Mouse (Mus musculus): ENCODE results near the gene Uba3. TPM values are rescaled to one million over a fixed set of nuclear protein-coding genes. Genes with fewer than 3 reads are reported as not detected.
A peak's percentile ranks its signal among the peaks of the same experiment; 100 is the strongest.

Uba3 gene
- polyA plus RNA-seq, 1 experiment from 2014 or later, result 96.5 TPM

DNA sequence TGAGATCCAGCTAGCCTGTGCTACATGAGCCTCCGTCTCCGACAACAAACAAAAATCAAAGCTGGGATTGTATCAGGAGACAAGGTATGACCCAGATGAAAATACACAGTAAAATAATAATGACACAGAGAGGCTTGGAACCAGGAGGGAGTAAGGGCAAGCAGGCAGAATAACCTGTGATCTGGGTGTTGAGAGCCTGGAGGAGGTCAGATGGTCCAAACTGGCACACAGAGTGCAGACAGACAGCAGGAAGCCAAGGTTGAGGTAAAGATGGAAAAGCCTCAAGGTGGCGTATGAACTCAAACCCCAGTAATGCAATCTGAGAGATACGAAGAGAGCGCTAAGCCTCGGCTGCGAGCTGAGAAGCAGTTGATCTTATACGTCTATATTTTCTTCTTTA lies 19.1 kb upstream of the Uba3 start:
- Histone ChIP-seq H3K4me2 (replicated peaks) (no peak overlapping the region), H3K4me1 (peaks cover 12% of the 10 kb centered on the region), H3K9me3 (no peaks in the 10 kb centered on the region), H3K9ac (no peak overlapping the region), H3K27me3 (replicated peaks) (no peaks in the 10 kb centered on the region), H3K27ac (no peak overlapping the region), H3K36me3 (peaks cover under 1% of the 10 kb centered on the region; the same call in 1 of the 2 replicates), H3K4me3 (no peak overlapping the region)
- 96% methylated on average over 8 of the region's 8 CpGs for WGBS
- no peak for ATAC-seq (ENCODE audit: low FRiP score, low read depth)

DNA sequence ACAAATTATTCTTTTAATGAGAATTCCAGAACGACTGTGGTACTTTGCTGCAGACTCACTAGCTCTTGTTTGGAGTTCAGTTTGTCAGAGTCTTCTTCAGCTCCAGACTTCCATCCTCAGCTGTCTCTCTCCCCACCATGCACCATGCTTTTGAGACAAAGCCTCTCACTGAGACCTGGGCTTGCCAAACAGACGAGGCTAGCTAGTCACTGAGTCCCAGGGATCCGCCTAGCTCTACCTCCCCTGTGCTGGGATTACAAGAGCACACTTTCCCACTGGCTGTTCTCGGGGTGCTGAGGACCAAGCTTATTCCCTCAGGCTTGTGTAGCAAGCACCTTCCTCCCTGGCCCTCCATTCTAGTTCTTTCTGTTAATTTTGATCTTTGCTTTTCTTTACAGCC lies 18.1 kb upstream of the Uba3 start:
- H3K9me3 ChIP-seq, result no peaks in the 10 kb centered on the region
- H3K4me1 ChIP-seq, result peaks cover 12% of the 10 kb centered on the region
- no peaks in the 10 kb centered on the region for H3K27me3 ChIP-seq (replicated peaks)
- ATAC-seq (ENCODE audit: low FRiP score, low read depth), result no peak
- H3K36me3 ChIP-seq, result no peaks in the 10 kb centered on the region; the same call in 1 of the 2 replicates
- WGBS, result 73% methylated on average over 4 of the region's 4 CpGs
- H3K4me2 ChIP-seq (replicated peaks), result no peak overlapping the region
- H3K9ac ChIP-seq, result no peak overlapping the region
- H3K27ac ChIP-seq, result no peak overlapping the region
- no peak overlapping the region for H3K4me3 ChIP-seq

DNA sequence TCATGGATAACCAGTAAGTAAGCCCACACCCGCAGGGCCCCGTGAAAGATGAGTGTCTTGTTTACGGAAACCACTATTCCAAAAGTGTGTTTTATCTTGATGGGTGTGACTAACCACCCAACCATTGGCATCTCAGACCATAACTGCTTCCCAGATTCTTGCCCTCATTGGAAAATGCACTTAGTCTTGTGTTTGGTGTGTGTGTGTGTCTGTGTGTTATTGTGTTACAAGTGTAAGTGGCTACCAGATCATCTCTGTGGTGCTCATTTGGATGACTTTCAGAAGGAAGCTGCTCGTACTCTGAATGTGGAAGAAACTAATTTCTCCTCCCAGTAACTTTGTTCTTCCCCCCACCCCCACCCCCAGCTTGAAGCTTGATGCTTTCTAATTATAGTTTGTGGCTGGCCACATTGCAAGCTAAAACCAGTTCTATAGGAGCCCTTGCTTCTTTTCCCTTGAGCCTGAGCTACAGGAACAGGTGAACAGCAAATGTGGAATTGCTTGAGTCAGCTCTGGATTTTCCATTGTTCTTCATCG lies 17.6 kb upstream of the Uba3 start:
- Histone ChIP-seq H3K27ac (no peak overlapping the region), H3K9me3 (no peaks in the 10 kb centered on the region), H3K4me1 (peaks cover 12% of the 10 kb centered on the region), H3K4me3 (no peak overlapping the region), H3K4me2 (replicated peaks) (no peak overlapping the region), H3K27me3 (replicated peaks) (no peaks in the 10 kb centered on the region), H3K9ac (no peak overlapping the region), H3K36me3 (no peaks in the 10 kb centered on the region; the same call in 1 of the 2 replicates)
- WGBS, result 82% methylated on average over 5 of the region's 5 CpGs
- no peak for ATAC-seq (ENCODE audit: low FRiP score, low read depth)

DNA sequence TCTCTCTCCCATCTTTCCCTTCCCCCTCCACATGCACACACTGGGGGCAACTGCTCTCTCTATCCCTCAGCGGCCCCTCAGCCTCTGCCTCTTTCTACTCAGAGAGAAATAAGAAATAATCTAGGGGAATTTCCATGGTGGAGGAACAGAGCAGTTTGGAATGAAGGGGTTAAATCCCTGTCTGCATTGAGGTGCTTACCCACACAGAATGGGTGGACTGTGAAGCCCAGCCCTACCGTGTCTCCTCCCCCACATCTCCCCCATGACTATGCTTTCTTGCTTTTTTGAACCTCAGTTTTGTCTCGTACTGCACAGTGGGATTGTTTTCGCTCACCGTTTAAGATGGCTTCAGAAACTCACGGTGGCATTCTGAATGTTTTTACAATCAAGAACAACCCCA lies 16.9 kb upstream of the Uba3 start:
- H3K27ac ChIP-seq, result no peak overlapping the region
- H3K4me3 ChIP-seq, result no peak overlapping the region
- H3K4me2 ChIP-seq (replicated peaks), result no peak overlapping the region
- no peak for ATAC-seq (ENCODE audit: low FRiP score, low read depth)
- no peak overlapping the region for H3K9ac ChIP-seq
- 59% methylated on average over 6 of the region's 6 CpGs for WGBS
- no peaks in the 10 kb centered on the region for H3K9me3 ChIP-seq
- no peaks in the 10 kb centered on the region; the same call in 1 of the 2 replicates for H3K36me3 ChIP-seq
- H3K4me1 ChIP-seq, result peaks cover 12% of the 10 kb centered on the region
- H3K27me3 ChIP-seq (replicated peaks), result no peaks in the 10 kb centered on the region

DNA sequence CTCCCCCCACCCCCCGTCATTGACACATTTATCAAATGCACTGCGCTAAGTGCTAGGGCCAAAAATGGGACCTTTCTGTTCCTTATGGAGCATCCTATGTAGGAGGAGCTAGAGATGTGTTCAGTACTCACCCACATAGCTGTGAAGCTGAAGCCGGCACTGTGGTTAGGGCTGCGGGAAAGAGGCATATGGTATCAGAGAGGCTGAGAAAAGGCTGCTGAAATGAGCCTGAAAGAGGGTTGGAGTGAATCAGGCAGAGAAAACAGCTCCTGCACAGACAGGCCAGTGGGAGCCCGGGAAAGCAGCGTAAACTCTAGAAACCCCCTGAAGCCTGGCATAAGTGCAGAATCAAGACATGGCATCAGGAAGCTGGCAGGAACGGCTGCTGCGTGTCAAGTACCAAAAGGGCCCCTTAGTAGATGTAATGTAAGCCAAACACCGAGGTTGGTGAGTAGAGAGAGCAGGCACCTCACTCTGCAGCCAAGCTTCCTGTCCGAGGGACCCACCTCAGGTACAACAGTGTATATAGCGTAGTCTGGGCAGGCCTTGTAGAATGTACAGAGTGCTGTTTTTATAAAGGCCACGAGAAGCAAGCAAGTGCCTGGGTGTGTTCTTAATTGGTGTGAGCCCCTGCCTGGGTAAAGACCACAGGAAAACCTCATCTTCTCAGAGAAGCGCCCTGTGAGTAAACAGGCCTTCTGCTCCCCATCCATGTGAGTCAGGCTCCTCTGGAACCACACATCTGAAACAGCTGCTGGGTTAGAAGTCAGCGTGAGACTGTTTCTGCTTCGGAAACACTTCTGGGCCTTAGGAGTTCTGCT lies 16.0 kb upstream of the Uba3 start:
- Histone ChIP-seq H3K9me3 (no peaks in the 10 kb centered on the region), H3K27me3 (replicated peaks) (no peaks in the 10 kb centered on the region), H3K4me1 (peaks cover 12% of the 10 kb centered on the region), H3K36me3 (no peaks in the 10 kb centered on the region; the same call in 1 of the 2 replicates), H3K4me3 (no peak overlapping the region), H3K4me2 (replicated peaks) (no peak overlapping the region), H3K9ac (no peak overlapping the region), H3K27ac (no peak overlapping the region)
- WGBS, result 74% methylated on average over 15 of the region's 15 CpGs
- no peak for ATAC-seq (ENCODE audit: low FRiP score, low read depth)

DNA sequence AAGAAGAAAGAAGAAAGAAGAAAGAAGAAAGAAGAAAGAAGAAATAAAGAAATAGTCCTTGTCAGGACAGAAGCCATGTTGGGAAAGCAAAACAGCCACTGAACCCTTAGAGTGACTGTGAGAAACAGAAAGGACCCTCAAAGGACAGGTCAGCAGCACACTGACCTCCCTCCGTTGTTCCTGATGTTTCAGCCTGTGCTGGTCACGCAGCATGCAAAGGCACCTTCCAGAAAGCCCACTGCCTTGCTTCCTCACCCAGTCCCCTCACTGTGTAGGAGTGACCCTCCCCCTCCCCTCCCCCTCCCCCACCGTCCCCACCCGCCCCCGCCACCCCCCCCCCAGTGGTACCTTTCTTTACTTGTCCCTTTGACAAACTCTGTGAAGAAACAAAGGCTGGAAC lies 15.2 kb upstream of the Uba3 start:
- no peak overlapping the region for H3K9ac ChIP-seq
- no peaks in the 10 kb centered on the region for H3K36me3 ChIP-seq
- no peak overlapping the region for H3K4me2 ChIP-seq (replicated peaks)
- H3K4me3 ChIP-seq, result no peak overlapping the region
- 61% methylated on average over 5 of the region's 5 CpGs for WGBS
- no peak for ATAC-seq (ENCODE audit: low FRiP score, low read depth)
- H3K4me1 ChIP-seq, result peaks cover 6% of the 10 kb centered on the region; the same call in 1 of the 2 replicates
- no peaks in the 10 kb centered on the region for H3K9me3 ChIP-seq
- H3K27ac ChIP-seq, result no peak overlapping the region
- H3K27me3 ChIP-seq (replicated peaks), result no peaks in the 10 kb centered on the region

DNA sequence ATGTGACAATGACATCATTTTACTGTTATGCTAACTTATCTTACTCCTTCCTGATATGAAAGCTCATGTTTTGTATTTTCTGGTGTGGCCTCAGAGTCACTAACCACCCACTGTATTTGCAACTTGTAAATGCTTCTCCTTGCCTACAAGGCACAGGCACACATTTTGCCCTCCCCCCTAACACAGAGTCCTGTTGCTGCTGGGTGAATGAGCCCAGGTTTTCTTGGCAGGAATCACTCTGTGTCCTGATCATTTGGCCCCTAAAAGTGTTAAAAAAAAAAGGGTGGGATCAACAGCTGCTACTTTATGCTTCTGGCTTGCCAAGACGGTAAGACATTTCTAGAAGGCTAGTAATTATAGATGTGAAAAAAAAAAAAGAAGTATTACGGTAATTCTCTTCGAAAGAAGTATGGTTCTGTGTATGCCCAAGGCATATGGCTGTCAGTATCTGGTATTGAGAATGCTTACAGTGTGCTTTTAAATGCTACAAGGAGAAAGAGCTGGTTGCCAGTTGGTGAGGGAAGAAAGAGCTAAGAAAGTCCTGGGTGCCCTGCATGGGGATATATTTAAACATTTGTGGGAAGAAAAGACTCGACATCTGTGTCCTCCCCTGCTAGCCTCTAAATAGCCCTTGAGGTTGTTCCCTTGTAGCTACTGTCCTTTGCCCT lies 10.8 kb upstream of the Uba3 start:
- Histone ChIP-seq H3K4me2 (replicated peaks) (no peak overlapping the region), H3K36me3 (peaks cover 8% of the 10 kb centered on the region), H3K27me3 (replicated peaks) (no peaks in the 10 kb centered on the region), H3K9ac (no peak overlapping the region), H3K9me3 (no peaks in the 10 kb centered on the region), H3K4me3 (no peak overlapping the region), H3K4me1 (peaks cover 9% of the 10 kb centered on the region), H3K27ac (no peak overlapping the region)
- ATAC-seq (ENCODE audit: low FRiP score, low read depth), result no peak
- WGBS, result 83% methylated on average over 4 of the region's 4 CpGs

DNA sequence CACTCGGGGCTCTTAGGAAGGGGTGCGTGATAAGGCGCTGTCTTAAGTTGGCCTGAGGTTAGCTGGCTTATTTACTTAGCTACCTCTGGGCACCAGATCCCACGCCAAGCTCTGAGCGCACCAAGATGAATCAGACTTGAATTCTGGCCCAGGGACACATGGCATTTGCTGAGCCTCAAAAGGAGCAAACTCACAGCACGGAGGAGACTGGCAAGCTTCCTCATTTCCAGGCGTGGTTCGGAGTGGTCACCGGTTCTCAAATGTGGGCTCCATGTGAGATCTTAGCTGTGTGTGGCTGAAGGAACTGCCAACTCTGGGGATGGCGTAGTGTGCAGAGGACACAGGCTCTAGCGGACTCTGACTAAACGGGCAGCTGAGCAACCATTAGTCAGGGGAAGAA lies 6.5 kb upstream of the Uba3 start:
- peaks cover 8% of the 10 kb centered on the region for H3K36me3 ChIP-seq
- H3K27ac ChIP-seq, result no peak overlapping the region
- H3K9me3 ChIP-seq, result no peaks in the 10 kb centered on the region
- no peak for ATAC-seq (ENCODE audit: low FRiP score, low read depth)
- no peaks in the 10 kb centered on the region for H3K27me3 ChIP-seq (replicated peaks)
- peak overlapping the region; percentile 59; the same call in 1 of the 2 replicates for H3K9ac ChIP-seq
- 79% methylated on average over 12 of the region's 12 CpGs for WGBS
- peaks cover 15% of the 10 kb centered on the region for H3K4me1 ChIP-seq
- no peak overlapping the region for H3K4me3 ChIP-seq
- H3K4me2 ChIP-seq (replicated peaks), result peak overlapping the region; percentile 70

DNA sequence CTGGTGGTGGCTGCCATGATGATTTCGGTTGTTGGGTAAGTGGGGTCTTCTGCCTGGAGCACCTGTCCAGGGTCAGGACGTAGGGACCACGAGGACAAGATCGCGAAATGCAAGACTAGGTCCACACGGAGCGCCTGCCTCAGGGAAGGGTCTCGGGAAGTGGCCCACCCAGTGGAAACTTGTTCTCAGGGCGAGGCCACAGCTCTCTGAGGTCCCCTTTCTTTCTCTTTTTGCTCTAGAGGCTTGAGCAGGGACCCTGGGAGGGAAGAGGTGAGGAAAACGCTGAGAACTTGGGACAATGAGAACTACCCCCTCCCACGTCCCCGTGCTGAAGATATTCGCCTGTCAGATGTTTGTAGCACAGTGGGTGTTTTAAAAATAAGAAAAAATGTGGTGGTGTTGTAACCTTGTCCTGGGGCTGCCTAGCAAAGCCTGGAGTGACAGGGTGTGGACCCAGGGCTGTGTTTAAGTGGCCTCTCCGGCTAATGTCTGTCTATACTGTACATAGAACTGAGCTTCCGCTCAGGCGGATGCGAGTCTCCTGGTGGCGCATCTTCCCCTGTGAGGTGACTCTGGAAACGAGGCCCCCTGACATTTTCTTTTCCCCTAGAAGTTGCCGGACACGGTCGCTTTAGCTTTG lies 5.6 kb upstream of the Uba3 start:
- H3K9ac ChIP-seq, result peak overlapping the region; percentile 59
- peak; percentile 67 for ATAC-seq (ENCODE audit: low FRiP score, low read depth)
- H3K36me3 ChIP-seq, result peaks cover 8% of the 10 kb centered on the region
- H3K4me3 ChIP-seq, result peak overlapping the region; percentile 52
- peak overlapping the region; percentile 70 for H3K4me2 ChIP-seq (replicated peaks)
- H3K4me1 ChIP-seq, result peaks cover 15% of the 10 kb centered on the region
- H3K27me3 ChIP-seq (replicated peaks), result no peaks in the 10 kb centered on the region
- WGBS, result 5% methylated on average over 22 of the region's 22 CpGs
- no peaks in the 10 kb centered on the region for H3K9me3 ChIP-seq
- H3K27ac ChIP-seq, result no peak overlapping the region

DNA sequence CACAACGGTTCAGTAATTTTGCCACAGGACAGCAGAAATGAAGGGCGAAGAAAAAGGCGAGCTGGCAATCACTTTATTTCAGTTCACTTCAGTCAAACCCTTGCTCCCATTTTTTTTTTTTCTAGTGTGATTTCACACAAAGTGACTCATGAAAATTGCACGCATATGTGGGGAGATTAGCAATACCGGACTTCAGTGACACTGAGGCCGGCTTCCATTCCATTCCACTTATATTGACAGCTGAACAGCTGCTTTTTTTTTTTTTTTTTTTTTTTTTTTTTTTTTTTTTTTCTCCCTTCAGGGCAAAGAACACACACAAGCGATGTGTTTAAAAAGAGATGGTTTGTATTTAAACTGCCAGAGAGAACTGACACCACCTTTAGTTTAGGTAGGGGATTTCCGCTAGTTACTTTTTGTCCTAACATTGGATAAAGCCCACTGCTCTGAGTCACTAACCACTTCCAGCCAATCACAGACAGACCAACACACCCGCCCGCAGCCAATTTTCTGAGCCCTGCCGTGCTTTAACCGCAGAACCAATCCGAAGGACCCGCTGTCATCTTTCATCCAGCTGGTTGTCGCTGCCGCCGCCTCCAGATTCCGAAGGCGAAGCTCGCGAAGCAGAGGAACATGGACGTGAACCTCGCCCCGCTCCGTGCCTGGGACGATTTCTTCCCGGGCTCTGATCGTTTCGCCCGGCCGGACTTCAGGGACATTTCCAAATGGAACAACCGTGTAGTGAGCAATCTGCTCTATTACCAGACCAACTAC lies 4.9 kb upstream of the Uba3 start, which contains the start of gene Arl6ip5:
Arl6ip5 (plus strand) TSS at position 499 of the 771 bp plus-strand sequence.
- H3K4me1 ChIP-seq, result peaks cover 15% of the 10 kb centered on the region
- H3K27me3 ChIP-seq (replicated peaks), result no peaks in the 10 kb centered on the region
- peaks cover 8% of the 10 kb centered on the region for H3K36me3 ChIP-seq
- H3K27ac ChIP-seq, result no peak within 1 kb of the TSS
- peak within 1 kb of the TSS; percentile 59 for H3K9ac ChIP-seq
- no peaks in the 10 kb centered on the region for H3K9me3 ChIP-seq
- ATAC-seq (ENCODE audit: low FRiP score, low read depth), result peak; percentile 73
- WGBS, result 12% methylated on average over 32 of the region's 32 CpGs
- peak within 1 kb of the TSS; percentile 70 for H3K4me2 ChIP-seq (replicated peaks)
- peak within 1 kb of the TSS; percentile 52 for H3K4me3 ChIP-seq

DNA sequence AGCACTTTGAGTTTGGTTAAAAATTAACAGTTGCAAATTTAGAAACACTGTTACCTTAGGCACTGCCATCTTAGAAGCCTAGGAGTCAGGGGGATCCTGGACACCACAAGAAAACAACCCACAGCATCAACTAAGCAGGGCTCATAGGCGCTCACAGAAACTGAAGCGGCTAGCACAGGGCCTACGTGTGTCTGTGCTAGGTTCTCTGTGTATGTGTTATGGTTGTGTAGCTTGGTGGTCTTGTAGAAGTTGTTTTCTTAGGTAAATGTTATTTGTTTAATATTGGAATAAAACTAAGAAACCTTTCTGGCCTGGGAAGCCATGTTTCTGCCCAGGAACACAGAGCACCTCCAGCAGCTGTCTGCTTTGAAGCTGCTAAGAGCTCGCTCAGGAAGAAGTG lies 4.3 kb upstream of the Uba3 start:
- no peaks in the 10 kb centered on the region for H3K27me3 ChIP-seq (replicated peaks)
- no peak overlapping the region for H3K9ac ChIP-seq
- H3K4me3 ChIP-seq, result no peak overlapping the region
- no peak for ATAC-seq (ENCODE audit: low FRiP score, low read depth)
- H3K36me3 ChIP-seq, result peaks cover 3% of the 10 kb centered on the region; the same call in 1 of the 2 replicates
- 83% methylated on average over 4 of the region's 4 CpGs for WGBS
- H3K9me3 ChIP-seq, result no peaks in the 10 kb centered on the region
- no peak overlapping the region for H3K4me2 ChIP-seq (replicated peaks)
- no peak overlapping the region for H3K27ac ChIP-seq
- peaks cover 15% of the 10 kb centered on the region for H3K4me1 ChIP-seq

All from neural tube, embryonic 12.5 days (tissue).